Mouse (Mus musculus) ES-CJ7 (cell line): ENCODE measurements around the gene Gemin6.
"Not testable (repeated sequence)": the region's sequence is repeated elsewhere in the genome, so short reads cannot be mapped to it uniquely, and the experiment has no call there.

Experiments
- DNase-seq: peaks from one replicate; pipeline ENCODE4 v3.0.0; 2011; ENCODE audit warnings: low read depth, low spot score

Gene Gemin6

GRCm38 (mm10) chr17:80234376-80234775, 10.1 kb downstream of the Gemin6 start:
- DNase-seq, result no peak

- no peak for DNase-seq
Observed at GRCm38 (mm10) chr17:80235477-80235876, 11.2 kb downstream of the Gemin6 start.

GRCm38 (mm10) chr17:80236805-80237204, 12.6 kb downstream of the Gemin6 start:
- no peak for DNase-seq

- DNase-seq, result no peak
Observed at GRCm38 (mm10) chr17:80237475-80237874, 13.2 kb downstream of the Gemin6 start.

- peak; percentile 36 for DNase-seq
Observed at GRCm38 (mm10) chr17:80241594-80241993, 17.4 kb downstream of the Gemin6 start.

- DNase-seq, result no peak
Observed at GRCm38 (mm10) chr17:80243116-80243515, 18.9 kb downstream of the Gemin6 start.

- DNase-seq, result no peak
Observed at GRCm38 (mm10) chr17:80252757-80253525, 28.7 kb downstream of the Gemin6 start.

GRCm38 (mm10) chr17:80254421-80254820, 30.2 kb downstream of the Gemin6 start:
- peak; percentile 54 for DNase-seq

- DNase-seq, result peak; percentile 88
Observed at GRCm38 (mm10) chr17:80255208-80255607, 31.0 kb downstream of the Gemin6 start.

GRCm38 (mm10) chr17:80267065-80267464, 42.8 kb downstream of the Gemin6 start:
- no peak for DNase-seq

- no peak for DNase-seq
Observed at GRCm38 (mm10) chr17:80268151-80268550, 43.9 kb downstream of the Gemin6 start.

- DNase-seq, result not testable (repeated sequence)
Observed at GRCm38 (mm10) chr17:80270622-80271021, 46.4 kb downstream of the Gemin6 start.
